Mouse (Mus musculus): Measurements from ENCODE around the gene Mapk9.
"Not testable (repeated sequence)": the region's sequence is repeated elsewhere in the genome, so short reads cannot be mapped to it uniquely, and the experiment has no call there.

The Mapk9 gene

GRCm38 (mm10) chr11:49846401-49847070 is at the start of gene Mapk9:
TSS of gene Mapk9 (plus strand) at chr11:49846751.
- peak; percentile 99 for DNase-seq

DNA sequence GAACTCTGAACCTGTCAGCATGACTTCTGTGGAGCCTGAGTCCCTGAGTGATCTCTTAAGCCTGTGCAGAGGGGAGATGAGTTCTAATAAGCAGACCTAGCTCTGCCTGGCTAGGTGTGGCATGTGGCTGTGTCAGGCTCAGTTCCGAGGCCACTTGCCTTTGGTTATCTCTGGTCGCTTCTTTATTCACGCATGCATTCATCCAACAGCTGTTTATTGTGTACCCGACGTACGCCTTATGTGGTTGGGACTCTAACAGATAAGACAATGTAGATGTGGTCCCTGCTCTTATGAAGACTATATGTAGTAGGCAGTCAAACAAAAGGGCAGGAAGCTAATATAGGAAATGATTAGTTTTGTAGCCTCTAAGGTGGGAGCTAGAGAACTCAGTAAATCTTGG is 47.6 kb upstream of the Mapk9 start:
- DNase-seq = no peak

GRCm38 (mm10) chr11:49801516-49801915 is 45.0 kb upstream of the Mapk9 start:
- DNase-seq = no peak

DNA sequence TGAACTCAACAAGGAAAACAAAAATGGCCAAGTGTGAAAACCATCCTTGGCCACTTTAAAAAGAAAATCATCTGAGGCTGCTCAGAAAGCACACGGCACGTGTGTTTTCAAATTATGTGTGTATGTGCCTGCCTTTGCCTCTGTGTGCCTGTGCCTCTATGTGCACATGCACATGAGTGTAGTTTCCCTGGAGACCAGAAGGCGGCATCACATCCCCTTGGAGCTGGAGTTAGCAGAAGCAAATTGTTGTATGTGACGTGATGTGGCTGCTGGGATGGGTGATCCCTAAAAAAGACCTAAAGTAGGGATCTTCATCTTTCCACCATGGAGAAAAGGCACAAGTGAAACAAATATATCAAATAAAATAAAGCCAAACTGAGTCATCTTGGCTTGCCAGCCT is 42.8 kb upstream of the Mapk9 start:
- no peak for DNase-seq

GRCm38 (mm10) chr11:49806218-49806617 is 40.3 kb upstream of the Mapk9 start:
- DNase-seq = no peak

DNA sequence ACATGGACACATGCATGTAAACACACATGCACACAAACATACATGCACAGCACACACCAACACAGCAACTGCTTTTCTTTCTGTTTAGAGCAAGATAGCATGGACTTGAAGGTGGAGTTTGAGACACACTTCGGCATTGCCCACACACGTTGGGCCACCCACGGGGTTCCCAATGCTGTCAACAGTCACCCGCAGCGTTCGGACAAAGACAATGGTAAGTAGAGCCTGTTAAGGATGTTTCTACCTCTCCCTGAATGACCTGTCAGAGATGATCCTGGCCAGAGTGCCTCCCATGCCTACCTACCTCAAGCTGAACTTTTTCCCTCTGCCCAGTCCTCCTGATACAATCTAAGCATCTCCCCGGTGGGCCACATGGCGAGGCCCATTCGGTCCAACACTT is 37.6 kb upstream of the Mapk9 start:
- DNase-seq = no peak

- DNase-seq = not testable (repeated sequence)
Measured at GRCm38 (mm10) chr11:49810696-49811095, 35.9 kb upstream of the Mapk9 start.

DNA sequence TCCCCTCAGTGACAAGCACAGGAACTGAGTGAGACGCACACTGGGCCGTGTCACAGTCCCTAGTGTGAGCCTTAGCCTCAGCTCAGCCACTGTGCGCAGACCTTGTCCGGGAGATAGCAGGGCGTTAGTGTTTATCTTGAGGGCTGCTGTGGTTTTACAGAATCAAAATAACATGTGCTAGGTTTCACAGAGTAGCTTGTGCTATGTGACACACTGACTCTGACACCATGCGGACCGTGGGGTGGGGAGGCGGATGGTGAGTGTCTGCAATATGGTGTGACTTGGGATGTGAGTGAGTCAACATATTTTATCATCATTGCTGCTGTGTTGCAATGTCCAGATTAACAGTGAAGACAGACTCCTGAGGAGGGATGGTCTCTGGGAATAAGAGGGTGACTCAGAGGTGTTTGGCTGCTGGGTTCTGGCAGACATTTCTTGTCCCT is 35.4 kb upstream of the Mapk9 start:
- no peak for DNase-seq

- no peak for DNase-seq
Measured at GRCm38 (mm10) chr11:49811879-49812278, 34.7 kb upstream of the Mapk9 start.

DNA sequence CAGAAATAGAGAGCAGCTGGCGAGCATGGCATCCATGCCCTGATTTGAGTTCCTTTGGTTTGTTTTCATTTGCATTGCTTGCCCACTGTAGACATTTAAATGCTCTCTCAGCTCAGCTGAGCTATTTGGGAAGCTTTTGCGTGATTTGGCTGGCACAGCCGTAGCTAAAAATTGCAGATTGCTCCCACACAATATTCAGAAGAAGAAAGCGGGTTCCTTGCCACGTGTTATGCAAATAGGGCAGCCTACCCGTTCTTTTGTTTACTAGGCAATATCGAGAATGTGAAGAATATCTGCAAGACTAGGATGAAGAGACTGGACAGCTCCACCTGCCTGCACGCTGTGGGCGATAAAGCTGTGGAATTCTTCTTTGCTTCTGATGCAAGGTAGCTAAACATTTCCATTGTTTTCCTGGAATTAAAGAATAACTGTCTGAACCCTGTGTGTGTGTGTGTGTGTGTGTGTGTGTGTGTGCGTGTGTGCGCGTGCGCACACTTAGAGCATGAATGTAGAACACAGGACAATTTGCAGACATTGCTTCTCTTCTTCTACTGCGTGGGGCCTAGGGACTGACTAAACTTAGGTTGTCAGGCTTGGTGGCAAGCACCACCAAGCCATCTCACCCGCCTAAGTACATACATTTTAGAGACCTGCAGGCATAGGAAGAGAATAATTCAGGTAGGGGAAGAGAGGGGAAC is 27.5 kb upstream of the Mapk9 start:
- DNase-seq = no peak

DNA sequence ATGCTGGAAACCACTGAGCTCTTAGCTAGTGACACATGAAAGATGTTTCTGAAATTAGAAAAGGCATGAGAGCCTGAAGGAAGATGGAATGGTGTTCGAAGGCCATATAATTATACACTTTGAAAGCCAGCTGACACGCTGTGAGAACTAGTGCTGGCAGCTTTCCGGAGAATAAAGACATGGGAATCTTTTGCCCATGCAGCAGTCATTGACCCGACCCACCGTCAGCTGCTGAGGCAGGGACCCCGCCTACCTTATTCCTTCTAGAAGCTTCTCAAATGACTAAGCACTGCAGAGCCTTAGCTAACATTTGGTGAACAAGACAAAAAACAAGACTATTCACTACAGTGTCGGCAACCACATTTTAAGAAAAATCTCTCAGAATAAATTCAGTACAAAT is 26.9 kb upstream of the Mapk9 start:
- DNase-seq = no peak

- DNase-seq = no peak
Measured at GRCm38 (mm10) chr11:49820928-49821327, 25.6 kb upstream of the Mapk9 start.

GRCm38 (mm10) chr11:49821546-49821945 is 25.0 kb upstream of the Mapk9 start:
- no peak for DNase-seq

DNA sequence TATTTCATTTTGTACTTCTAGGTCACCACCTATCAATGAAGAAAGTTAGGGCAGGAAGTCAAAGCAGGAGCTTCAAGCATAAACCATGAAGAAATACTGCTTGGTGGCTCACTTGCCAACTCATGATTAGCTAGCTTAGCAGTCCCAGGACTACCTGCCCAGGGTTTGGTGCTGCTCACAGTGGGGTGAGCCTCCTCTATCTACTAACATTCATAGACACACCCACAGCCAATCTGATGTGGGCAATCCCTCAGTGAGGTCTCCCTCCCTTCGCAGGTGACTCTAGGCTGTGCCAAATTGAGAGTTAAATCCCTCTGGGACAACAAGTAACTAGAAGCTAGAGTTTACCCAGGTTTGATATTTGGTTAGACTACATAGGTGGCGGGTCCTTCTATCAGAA is 24.2 kb upstream of the Mapk9 start:
- DNase-seq = no peak

DNA sequence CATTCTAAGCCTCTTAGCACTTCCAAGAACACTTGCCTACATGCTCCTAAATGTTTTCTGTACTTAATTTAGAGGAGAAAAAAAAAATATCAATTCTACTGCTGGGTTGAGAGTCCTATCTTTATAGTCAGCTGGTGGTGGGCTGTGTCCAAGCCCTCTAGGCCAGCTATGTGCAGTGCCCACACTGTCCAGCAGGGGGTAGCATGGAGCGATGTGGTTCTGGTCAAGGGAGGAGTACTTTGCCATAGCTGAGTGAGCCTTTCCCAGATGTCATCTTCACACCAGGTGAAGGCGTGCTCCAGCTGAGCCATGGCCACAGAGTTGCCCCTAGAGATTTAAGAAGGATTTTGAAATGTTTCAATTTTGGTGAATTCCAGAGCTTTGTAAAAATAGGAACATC is 21.7 kb upstream of the Mapk9 start:
- DNase-seq = peak; percentile 66

- no peak for DNase-seq
Measured at GRCm38 (mm10) chr11:49827243-49827642, 19.3 kb upstream of the Mapk9 start.

DNA sequence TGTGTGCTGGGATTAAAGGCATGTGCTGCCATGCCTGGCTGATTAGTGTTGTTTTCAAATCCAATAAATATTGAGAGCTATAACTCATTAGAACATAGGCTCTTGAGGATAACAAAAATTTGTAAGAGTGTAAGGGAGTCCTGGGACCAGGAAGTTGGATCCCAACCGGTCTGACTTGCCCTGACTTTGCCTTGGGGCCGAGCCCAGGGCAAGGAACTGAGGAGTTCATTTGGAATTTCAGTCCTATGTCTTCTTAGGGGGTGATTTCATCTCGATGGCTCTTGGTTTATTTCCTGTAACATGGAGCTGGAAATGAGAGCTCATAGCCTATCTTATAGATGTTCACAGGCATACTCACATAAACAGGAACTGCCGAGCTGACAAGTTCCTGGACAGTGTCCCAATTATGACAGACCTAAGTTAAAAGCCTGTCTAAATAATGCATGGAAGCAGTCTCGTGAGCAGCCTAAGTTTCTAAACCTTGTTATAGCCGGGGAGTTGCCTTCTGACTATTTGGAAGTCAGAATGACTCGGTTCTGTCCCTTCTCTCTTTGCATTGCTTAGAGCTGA is 17.3 kb upstream of the Mapk9 start:
- no peak for DNase-seq

- peak; percentile 22 for DNase-seq
Measured at GRCm38 (mm10) chr11:49831980-49832379, 14.6 kb upstream of the Mapk9 start.

DNA sequence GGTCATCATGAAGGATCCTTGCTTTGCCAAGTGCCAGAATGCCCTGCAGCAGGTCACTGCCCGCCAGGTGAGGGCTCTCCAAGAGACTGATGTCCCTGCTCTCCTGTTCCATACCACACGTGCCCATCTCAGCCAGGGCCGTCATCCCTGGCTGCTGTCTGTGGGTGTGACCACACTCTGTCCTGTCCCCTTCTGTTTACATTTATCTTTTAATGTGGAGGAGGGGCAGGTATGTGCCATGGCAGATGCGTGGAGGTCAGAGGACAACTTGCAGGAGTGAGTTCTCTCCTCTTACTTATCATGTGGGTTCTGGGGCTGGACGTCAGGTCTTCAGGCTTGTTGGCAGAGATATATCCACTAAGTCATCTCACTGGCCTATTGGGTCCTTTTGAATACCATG is 13.6 kb upstream of the Mapk9 start:
- no peak for DNase-seq

- no peak for DNase-seq
Measured at GRCm38 (mm10) chr11:49834248-49834647, 12.3 kb upstream of the Mapk9 start.

DNA sequence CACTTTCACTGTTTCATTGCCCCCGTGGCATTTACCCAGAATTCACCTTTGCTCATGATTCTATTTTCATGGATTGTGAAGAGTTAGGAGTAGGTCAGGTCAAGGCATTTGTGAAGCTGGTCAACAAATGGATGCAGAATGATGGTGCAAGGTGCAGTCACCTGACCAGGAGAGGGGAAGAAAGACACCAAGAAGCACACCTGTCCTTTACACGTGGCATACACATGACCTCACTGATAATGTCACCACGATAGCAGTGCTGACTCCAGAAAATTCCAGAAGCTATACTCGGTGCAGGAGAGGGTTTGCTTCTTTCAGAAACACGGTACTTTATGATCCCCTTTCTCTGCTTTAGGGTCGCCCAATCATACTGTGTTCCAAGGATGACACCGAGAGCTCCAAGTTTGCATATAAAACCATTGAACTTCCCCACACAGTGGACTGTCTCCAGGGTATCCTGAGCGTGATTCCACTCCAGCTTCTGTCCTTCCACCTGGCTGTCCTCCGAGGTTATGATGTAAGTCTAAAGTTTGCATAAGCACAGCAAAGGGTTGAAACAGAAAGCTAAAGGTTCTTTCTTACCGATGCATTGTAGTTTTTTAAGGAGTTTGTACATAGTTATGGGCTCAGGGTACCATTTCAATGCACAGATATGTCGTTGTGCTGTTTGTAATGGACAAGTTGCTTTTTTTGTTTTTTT is 11.1 kb upstream of the Mapk9 start:
- no peak for DNase-seq

DNA sequence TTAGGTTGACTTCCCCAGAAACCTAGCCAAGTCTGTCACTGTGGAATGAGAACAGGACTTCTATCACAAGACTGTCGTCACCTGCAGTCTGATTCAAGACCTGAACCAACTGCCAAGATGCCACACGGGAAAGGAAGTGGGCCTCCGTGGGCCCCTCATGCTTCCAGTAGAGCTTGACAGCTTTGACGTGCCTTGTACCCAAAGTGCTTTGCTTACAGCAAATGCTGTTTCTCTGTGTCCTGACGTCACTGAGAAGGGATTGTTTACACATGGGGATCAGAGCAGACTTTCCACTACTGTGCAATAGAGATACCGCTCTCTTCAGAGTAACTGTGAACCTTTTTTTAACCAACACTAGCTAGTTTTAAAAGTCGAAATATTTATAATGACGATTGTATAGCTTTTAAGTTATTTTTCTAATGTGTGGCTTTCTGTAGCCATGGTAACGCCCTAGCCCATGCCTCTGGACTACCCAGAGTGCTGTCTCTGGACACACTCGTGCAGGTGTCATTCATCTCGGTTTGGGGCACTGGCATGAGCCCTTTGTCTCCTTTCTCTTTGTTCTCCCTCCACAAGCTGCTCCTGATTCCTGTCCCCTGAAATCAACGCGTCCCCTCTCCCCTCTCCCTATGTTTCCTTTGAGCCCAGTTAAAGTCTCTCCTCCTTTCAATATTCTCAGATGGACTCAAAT is 8.7 kb upstream of the Mapk9 start:
- DNase-seq = peak; percentile 17

- DNase-seq = no peak
Measured at GRCm38 (mm10) chr11:49840666-49841065, 5.9 kb upstream of the Mapk9 start.
